ENCODE assay signal across 10 mouse cellular contexts in the genomic region with DNA sequence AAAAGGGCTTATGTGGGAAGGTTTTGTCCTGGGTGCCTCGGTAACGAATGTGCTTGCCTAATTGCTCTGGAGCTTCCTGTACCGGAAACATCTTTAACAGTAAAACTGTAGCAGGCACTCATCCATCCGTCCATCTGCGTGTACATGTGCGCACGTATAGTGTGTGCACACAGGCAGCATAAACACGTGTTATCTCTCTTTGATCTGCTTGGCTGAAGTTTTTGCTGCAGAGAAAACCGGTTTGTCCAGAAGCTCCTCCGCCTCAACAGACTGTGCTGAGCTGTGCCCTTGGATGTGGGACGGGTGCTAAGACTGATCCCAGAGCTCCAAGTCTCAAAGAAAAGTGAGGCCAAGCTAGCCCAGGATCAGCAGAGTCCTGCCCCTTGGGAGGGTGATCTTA.
DNase-seq lines count a peak whose midpoint lies in the region; ATAC-seq lines count a peak whose summit lies in the region.
"Had no signal": no experiment of that assay in that cellular context is flagged by ENCODE, and none has a peak within 500 bp of the region (broad histone marks: within the 10 kb centered on the region; RNA-seq: fewer than 3 reads in every experiment).

No protein-coding gene starts in this region.

- H3K27me3 ChIP-seq in lung, embryonic 15.5 days = no peaks in the 10 kb centered on the region
- H3K27me3 ChIP-seq: liver, embryonic 12.5 days had no signal

- DNase-seq in lung, postnatal 14 days = no peak
- peak; percentile 13 to 29 for DNase-seq in layer of hippocampus, postnatal 14 days (ENCODE audit: low spot score in 2 of 2)
- DNase-seq in urinary bladder, postnatal 36 days (ENCODE audit: low spot score in 2 of 2) = peak; percentile 19 to 33
- no peak for DNase-seq in gastrocnemius, postnatal 4 days (ENCODE audit: low spot score in 2 of 2)
- no peak for DNase-seq in retina, embryonic 14.5 days (ENCODE audit: low spot score)
- DNase-seq: cerebellum, adult 2 months had no signal

- H3K36me3 ChIP-seq in lung, embryonic 15.5 days = no peaks in the 10 kb centered on the region
- H3K36me3 ChIP-seq: forebrain, embryonic 10.5 days; liver, embryonic 12.5 days had no signal

- 0 out of 2 replicates have a peak overlapping the region, but pooled peaks have one; percentile 11 for H3K4me2 ChIP-seq in lung, embryonic 15.5 days
- H3K4me2 ChIP-seq: liver, embryonic 12.5 days had no signal

- H3K4me3 ChIP-seq in lung, embryonic 15.5 days = no peak overlapping the region
- H3K4me3 ChIP-seq: forebrain, embryonic 10.5 days; liver, embryonic 12.5 days had no signal

- no peak overlapping the region for H3K9ac ChIP-seq in lung, embryonic 15.5 days
- H3K9ac ChIP-seq: liver, embryonic 12.5 days had no signal

- peak overlapping the region; percentile 87 for H3K27ac ChIP-seq in lung, embryonic 15.5 days
- H3K27ac ChIP-seq: forebrain, embryonic 10.5 days; liver, embryonic 12.5 days had no signal

- ATAC-seq in lung, embryonic 15.5 days (ENCODE audit: borderline replicate concordance, extremely low read depth, low FRiP score, low TSS enrichment) = peak; percentile 49
- ATAC-seq in granulocyte monocyte progenitor cell, adult 5-6 weeks (replicated peaks; ENCODE audit: poor library complexity, severe bottlenecking) = peak; percentile 41
- ATAC-seq: liver, embryonic 12.5 days had no signal

- 29% methylated on average over 11 of the region's 11 CpGs for WGBS in lung, embryonic 15.5 days

- H3K9me3 ChIP-seq in lung, embryonic 15.5 days = no peaks in the 10 kb centered on the region
- H3K9me3 ChIP-seq: forebrain, embryonic 10.5 days; liver, embryonic 12.5 days had no signal

- peaks cover 50% of the 10 kb centered on the region for H3K4me1 ChIP-seq in lung, embryonic 15.5 days

Comparison
In these comparisons a context has a peak if more than half of its experiments do, and no peak if none do; other contexts are left out.
1. DNase-seq: peak in layer of hippocampus, postnatal 14 days (2 of 2) and urinary bladder, postnatal 36 days (2 of 2); none in lung, postnatal 14 days (single experiment), gastrocnemius, postnatal 4 days (0 of 2) and retina, embryonic 14.5 days (single experiment).